Mouse (Mus musculus) heart, postnatal 0 days (tissue): ENCODE results near the gene Eaf2.

Source experiments
- CTCF ChIP-seq: IDR thresholded peaks from 2 replicates; pipeline ENCODE4 v1.5.1; 2016; ENCODE audit warnings: antibody characterized with exemption, control low read depth, low read depth
- EP300 ChIP-seq: IDR thresholded peaks from 2 replicates; pipeline ENCODE4 v1.6.1; 2016; ENCODE audit warnings: antibody characterized with exemption, low read depth

- TF ChIP-seq CTCF (no peak), EP300 (no peak)
Measured at GRCm38 (mm10) chr16:36770191-36770771, 104.5 kb downstream of the Eaf2 start.
